Mouse (Mus musculus) embryonic fibroblast, embryonic 13.5 days (primary cell): ENCODE measurements at regions not wholly inside any gene's neighbourhood (a gene's known extent, or its start where the extent isn't known, plus 50 kb on each side); places are given as distances from the start of the nearest gene placed in this dataset.

Experiments
- CTCF ChIP-seq: IDR thresholded peaks from 2 replicates; pipeline ENCODE4 v1.5.1; 2011; ENCODE audit warnings: mild to moderate bottlenecking, control low read depth, low read length, moderate library complexity, borderline replicate concordance; ENCODE audit not compliant: insufficient read depth
- POLR2A ChIP-seq: IDR thresholded peaks from 2 replicates; pipeline ENCODE4 v1.6.1; 2011; ENCODE audit warnings: low read depth, mild to moderate bottlenecking, control low read depth, low read length, moderate library complexity

DNA sequence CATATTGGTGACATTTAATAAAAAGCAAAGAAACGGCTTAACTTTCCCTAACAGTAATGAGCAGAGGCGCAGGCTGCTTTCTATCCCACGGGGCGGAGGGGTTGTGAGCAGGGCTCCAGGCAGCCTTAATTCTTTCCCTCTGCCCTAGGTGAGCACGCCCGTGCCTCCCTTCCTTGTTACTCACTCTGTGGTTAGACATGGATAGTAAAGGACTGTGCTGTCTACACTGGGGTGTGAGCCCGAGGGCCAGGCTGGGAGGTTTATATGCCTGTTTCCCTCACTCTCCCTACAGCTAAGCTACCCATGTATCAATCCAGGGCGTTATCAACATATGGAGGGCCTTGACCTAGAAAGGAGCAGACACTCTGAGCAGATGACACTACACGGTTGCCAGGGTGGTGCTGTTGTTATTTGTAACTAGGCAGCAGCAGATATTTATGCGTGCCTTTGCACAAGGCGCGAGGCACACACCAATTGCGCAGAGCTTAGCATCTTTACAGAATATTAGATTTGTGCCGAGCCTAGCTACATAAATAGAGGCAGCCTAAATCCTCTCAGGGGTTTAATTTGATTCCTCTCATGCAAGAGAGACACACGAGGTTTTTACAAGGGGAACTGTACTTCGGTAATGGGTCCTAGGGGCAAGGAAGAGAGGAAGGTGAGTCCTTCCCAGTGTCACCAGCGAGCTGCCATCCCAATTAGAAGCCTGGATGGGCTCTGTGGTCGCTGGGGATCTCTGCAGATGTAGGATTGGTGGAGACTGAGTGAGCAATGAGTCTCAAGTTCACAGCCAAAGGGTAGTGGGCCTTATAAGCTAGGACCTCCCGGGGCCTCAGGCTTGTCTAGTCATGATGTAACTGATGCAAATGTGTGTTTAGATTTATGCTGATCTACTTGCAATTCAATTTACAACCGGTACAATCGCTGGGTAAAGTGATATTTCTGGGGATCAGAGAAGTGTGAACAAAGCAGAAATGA lies 278.6 kb upstream of the Kazn start:
- TF ChIP-seq POLR2A (no peak), CTCF (no peak)
